Mouse (Mus musculus): ENCODE measurements around the gene Apobec2.

Apobec2 gene

GRCm38 (mm10) chr17:48450666-48451352 is 18.1 kb upstream of the Apobec2 start:
- no peak for TF ChIP-seq GATA4 (IDR thresholded peaks at IDR 0.05; ENCODE audit: insufficient replicate concordance, low read length)

DNA sequence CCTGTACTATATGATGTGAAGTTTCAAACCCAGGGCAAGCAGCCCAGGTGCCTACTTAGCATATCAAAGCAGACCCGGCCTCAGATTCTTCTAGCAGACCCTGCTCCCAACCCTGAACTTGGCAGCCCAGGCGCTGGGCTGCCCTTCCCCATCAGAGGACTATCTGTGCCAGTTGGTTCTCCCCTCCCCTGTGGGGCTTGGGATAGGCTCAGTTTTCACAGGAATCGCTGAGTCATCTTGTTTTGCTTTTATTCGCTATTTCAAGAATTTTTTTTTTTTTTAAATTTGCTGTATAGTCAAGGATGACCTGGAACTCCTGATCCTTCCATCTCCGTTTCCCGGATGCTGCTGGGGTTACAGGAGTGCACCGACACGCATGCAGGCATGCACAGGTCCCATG is 14.9 kb upstream of the Apobec2 start:
- TF ChIP-seq GATA4 (IDR thresholded peaks at IDR 0.05; ENCODE audit: insufficient replicate concordance, low read length) = no peak

- no peak for TF ChIP-seq GATA4 (IDR thresholded peaks at IDR 0.05; ENCODE audit: insufficient replicate concordance, low read length)
These were observed 10.9 kb upstream of the Apobec2 start for GRCm38 (mm10) chr17:48443542-48444145.

- no peak for TF ChIP-seq GATA4 (IDR thresholded peaks at IDR 0.05; ENCODE audit: insufficient replicate concordance, low read length)
These were observed 10.2 kb upstream of the Apobec2 start for GRCm38 (mm10) chr17:48442745-48443457.

- no peak for TF ChIP-seq GATA4 (IDR thresholded peaks at IDR 0.05; ENCODE audit: insufficient replicate concordance, low read length)
These were observed 4.7 kb upstream of the Apobec2 start for GRCm38 (mm10) chr17:48437421-48437911.

GRCm38 (mm10) chr17:48436487-48436886 is 3.8 kb upstream of the Apobec2 start:
- TF ChIP-seq GATA4 (IDR thresholded peaks at IDR 0.05; ENCODE audit: insufficient replicate concordance, low read length) = no peak

- TF ChIP-seq GATA4 (IDR thresholded peaks at IDR 0.05; ENCODE audit: insufficient replicate concordance, low read length) = no peak
These were observed 1.7 kb upstream of the Apobec2 start for GRCm38 (mm10) chr17:48434479-48434878.

- TF ChIP-seq GATA4 (IDR thresholded peaks at IDR 0.05; ENCODE audit: insufficient replicate concordance, low read length) = no peak
These were observed 1.1 kb upstream of the Apobec2 start for GRCm38 (mm10) chr17:48433689-48434330.

- no peak for TF ChIP-seq GATA4 (IDR thresholded peaks at IDR 0.05; ENCODE audit: insufficient replicate concordance, low read length)
These were observed 401 bp upstream of the Apobec2 start for GRCm38 (mm10) chr17:48433006-48433655.

GRCm38 (mm10) chr17:48431054-48431453 is 1.7 kb downstream of the Apobec2 start:
- TF ChIP-seq GATA4 (IDR thresholded peaks at IDR 0.05; ENCODE audit: insufficient replicate concordance, low read length) = no peak

- TF ChIP-seq GATA4 (IDR thresholded peaks at IDR 0.05; ENCODE audit: insufficient replicate concordance, low read length) = no peak
These were observed 2.3 kb downstream of the Apobec2 start for GRCm38 (mm10) chr17:48430394-48430793.

DNA sequence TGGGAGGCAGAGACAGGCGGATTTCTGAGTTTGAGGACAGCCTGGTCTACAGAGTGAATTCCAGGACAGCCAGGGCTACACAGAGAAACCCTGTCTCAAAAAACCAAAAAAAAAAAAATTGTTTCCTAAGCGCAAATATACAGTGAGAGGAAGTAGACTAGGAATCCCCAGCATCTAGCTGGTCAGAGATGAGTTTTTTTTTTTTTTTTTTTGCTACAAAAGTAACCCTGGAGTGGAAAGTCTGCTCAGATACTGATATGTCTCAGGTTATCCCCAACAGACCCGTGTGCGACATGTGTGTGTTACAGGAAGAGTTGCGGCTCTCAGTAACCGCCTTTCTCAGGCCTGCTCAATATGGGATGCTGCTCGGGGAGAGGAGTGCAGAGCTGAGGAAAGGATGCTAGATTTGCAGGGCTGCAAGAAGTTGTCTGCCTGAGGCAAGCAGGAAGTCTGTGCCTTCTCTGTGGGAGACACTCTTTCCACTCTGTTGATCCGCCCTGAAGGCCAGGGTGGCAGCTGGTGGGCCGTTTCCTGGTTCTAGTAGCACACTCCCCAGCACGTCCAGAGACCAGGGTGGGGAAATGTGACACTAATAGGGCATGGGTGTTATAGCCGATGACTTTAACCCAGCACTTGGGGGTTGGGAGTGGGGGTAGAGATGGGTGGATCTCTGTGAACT is 4.7 kb downstream of the Apobec2 start:
- no peak for TF ChIP-seq GATA4 (IDR thresholded peaks at IDR 0.05; ENCODE audit: insufficient replicate concordance, low read length)

GRCm38 (mm10) chr17:48426991-48427750 is 5.6 kb downstream of the Apobec2 start:
- TF ChIP-seq GATA4 (IDR thresholded peaks at IDR 0.05; ENCODE audit: insufficient replicate concordance, low read length) = no peak
